Mouse (Mus musculus) neural tube, embryonic 11.5 days (tissue): ENCODE results near the gene Paxbp1. TPM values are rescaled to one million over a fixed set of nuclear protein-coding genes. Genes with fewer than 3 reads are reported as not detected.

Experiments used
- ATAC-seq: fragments of 200-750 bp; cut with Nextera tagmentation; 2 replicates; pipeline ENCODE4 v1.8.0; 2017; ENCODE audit warnings: moderate number of reproducible peaks, mild to moderate bottlenecking, moderate TSS enrichment, moderate library complexity; ENCODE audit not compliant: insufficient read depth, low FRiP score, low TSS enrichment
- DNase-seq: peaks from one replicate; pipeline ENCODE4 v3.0.0-alpha.2; 2015; ENCODE audit warnings: low spot score
- H3K27ac ChIP-seq: fragments of 300-500 bp; sonication (generic); 2 replicates; pipeline ENCODE4 v1.5.1; 2014; ENCODE audit warnings: low read depth, mild to moderate bottlenecking, low read length
- H3K27me3 ChIP-seq: fragments of 300-500 bp; sonication (generic); 2 replicates; pipeline ENCODE4 v1.6.1; 2014; ENCODE audit warnings: mild to moderate bottlenecking, low read length, mixed read lengths; ENCODE audit not compliant: control insufficient read depth, insufficient read depth
- H3K36me3 ChIP-seq: fragments of 300-500 bp; sonication (generic); 2 replicates; pipeline ENCODE4 v1.6.1; 2014; ENCODE audit warnings: mild to moderate bottlenecking, low read length, moderate library complexity, mixed read lengths; ENCODE audit not compliant: control insufficient read depth, insufficient read depth
- H3K4me1 ChIP-seq: fragments of 300-500 bp; sonication (generic); 2 replicates; pipeline ENCODE4 v1.6.1; 2014; ENCODE audit warnings: low read length, mixed read lengths; ENCODE audit not compliant: control insufficient read depth, insufficient read depth
- H3K4me2 ChIP-seq: fragments of 300-500 bp; sonication (generic); 2 replicates; pipeline ENCODE4 v1.6.1; 2014; ENCODE audit warnings: low read depth, mild to moderate bottlenecking, moderate library complexity
- H3K4me3 ChIP-seq: fragments of 300-500 bp; sonication (generic); 2 replicates; pipeline ENCODE4 v1.5.1; 2014; ENCODE audit warnings: low read depth, low read length
- H3K9ac ChIP-seq: fragments of 300-500 bp; sonication (generic); 2 replicates; pipeline ENCODE4 v1.6.1; 2014; ENCODE audit warnings: mild to moderate bottlenecking, low read length
- H3K9me3 ChIP-seq: fragments of 300-500 bp; sonication (generic); 2 replicates; pipeline ENCODE4 v1.6.1; 2016; ENCODE audit warnings: low read length; ENCODE audit not compliant: control insufficient read depth
- WGBS: fragments of 180-500 bp; shearing (Covaris S2); extraction: QIAGEN DNeasy Blood & Tissue Kit; methylation state at CpG from one replicate; pipeline ENCODE4 v1.1.7; 2014; 5-methylcytosine and 5-hydroxymethylcytosine counted together
- polyA plus RNA-seq: library from polyadenylated mRNA; unstranded; fragments of >200 nt; fragmentation: Nextera tagmentation; extraction: Ambion mirVana; gene quantifications from 2 replicates; pipeline ENCODE4 v1.2.1, GENCODE M21; 2014

The Paxbp1 gene
- polyA plus RNA-seq, 1 experiment from 2014 or later: 83.5 TPM

- Histone ChIP-seq H3K9ac (no peak overlapping the region), H3K4me3 (no peak overlapping the region), H3K27me3 (no peaks in the 10 kb centered on the region), H3K36me3 (no peaks in the 10 kb centered on the region), H3K27ac (no peak overlapping the region), H3K4me2 (no peak overlapping the region), H3K9me3 (no peaks in the 10 kb centered on the region), H3K4me1 (no peaks in the 10 kb centered on the region)
- DNase-seq (no peak), ATAC-seq (no peak)
- WGBS: 80% methylated on average over 6 of the region's 6 CpGs
Observed at GRCm38 (mm10) chr16:91057741-91058140, 13.4 kb upstream of the Paxbp1 start.

GRCm38 (mm10) chr16:91057261-91057660, 12.9 kb upstream of the Paxbp1 start:
- Histone ChIP-seq H3K27me3 (no peaks in the 10 kb centered on the region), H3K4me1 (no peaks in the 10 kb centered on the region), H3K36me3 (no peaks in the 10 kb centered on the region), H3K4me3 (no peak overlapping the region), H3K27ac (no peak overlapping the region), H3K4me2 (no peak overlapping the region), H3K9ac (no peak overlapping the region), H3K9me3 (no peaks in the 10 kb centered on the region)
- DNase-seq (no peak), ATAC-seq (no peak)
- WGBS: 91% methylated on average over 4 of the region's 4 CpGs

DNA sequence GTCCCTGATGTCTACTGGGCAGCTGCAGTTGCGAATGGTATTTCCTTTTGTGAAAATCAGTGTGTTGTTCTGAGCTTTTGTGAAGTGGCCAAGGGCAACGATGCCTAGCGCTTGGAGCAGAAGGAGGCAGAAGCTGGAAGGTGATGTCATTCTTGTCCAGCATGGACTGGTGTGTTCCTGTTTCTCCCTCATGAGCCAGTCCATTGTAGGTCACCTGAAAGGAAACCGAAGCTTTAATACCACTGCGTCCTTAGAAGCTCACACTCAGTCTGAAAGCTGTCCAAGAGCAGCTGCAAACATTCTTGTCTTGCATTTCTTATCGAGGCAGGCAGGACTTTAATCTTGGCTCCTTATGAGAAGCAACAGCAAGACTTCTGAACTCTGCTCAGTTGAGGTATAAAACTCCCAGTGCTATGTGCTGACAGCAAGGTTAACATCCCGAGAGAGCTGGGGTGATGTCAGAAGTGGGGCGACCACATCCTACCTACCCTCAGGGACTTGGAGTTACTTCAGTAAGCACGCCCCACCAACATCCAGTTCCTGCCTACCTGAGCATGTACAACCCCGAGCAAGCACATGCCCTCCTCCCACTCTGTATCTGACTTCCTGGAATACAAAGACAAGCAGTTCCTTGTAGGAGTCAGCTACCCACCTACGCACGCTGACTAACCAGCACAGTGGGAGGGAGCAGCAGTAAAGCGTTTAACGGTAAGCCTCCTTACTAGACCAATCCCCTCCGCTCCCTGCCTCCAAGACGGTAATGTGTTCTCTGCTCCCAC, 11.9 kb upstream of the Paxbp1 start:
- Histone ChIP-seq H3K4me2 (no peak overlapping the region), H3K27ac (no peak overlapping the region), H3K4me1 (no peaks in the 10 kb centered on the region), H3K9me3 (no peaks in the 10 kb centered on the region), H3K9ac (no peak overlapping the region), H3K27me3 (no peaks in the 10 kb centered on the region), H3K4me3 (no peak overlapping the region), H3K36me3 (no peaks in the 10 kb centered on the region)
- no peak for DNase-seq
- no peak for ATAC-seq
- WGBS: 56% methylated on average over 16 of the region's 16 CpGs

GRCm38 (mm10) chr16:91055150-91055549, 10.8 kb upstream of the Paxbp1 start:
- 82% methylated on average over 5 of the region's 5 CpGs for WGBS
- no peak overlapping the region for H3K27ac ChIP-seq
- H3K27me3 ChIP-seq: no peaks in the 10 kb centered on the region
- H3K9me3 ChIP-seq: no peaks in the 10 kb centered on the region
- no peaks in the 10 kb centered on the region for H3K36me3 ChIP-seq
- H3K4me2 ChIP-seq: no peak overlapping the region
- ATAC-seq (no peak), DNase-seq (no peak)
- H3K9ac ChIP-seq: no peak overlapping the region
- H3K4me3 ChIP-seq: no peak overlapping the region
- no peaks in the 10 kb centered on the region for H3K4me1 ChIP-seq

DNA sequence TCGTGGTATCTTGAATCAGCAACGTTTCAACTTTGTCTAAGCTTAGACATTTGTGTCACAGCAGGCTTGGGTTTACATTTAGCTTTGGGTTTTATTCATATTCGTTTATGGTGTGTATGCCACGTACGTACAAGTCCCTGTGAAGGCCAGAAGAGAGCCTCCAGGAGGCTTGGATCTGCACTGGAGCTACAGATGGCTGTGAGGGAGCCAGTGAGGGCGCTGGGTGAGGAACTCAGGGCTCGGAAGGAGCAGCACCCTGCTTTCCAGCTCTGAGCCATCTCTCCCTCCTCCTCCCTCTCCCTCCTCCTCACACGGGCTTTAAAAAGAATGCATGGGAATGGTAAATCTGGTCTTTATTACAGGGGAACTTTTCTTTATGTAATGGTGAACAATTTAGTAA, 9.3 kb upstream of the Paxbp1 start:
- H3K4me1 ChIP-seq: no peaks in the 10 kb centered on the region
- 66% methylated on average over 8 of the region's 8 CpGs for WGBS
- H3K27me3 ChIP-seq: no peaks in the 10 kb centered on the region
- no peak overlapping the region for H3K9ac ChIP-seq
- H3K9me3 ChIP-seq: no peaks in the 10 kb centered on the region
- H3K36me3 ChIP-seq: no peaks in the 10 kb centered on the region
- ATAC-seq: no peak
- no peak overlapping the region for H3K27ac ChIP-seq
- H3K4me2 ChIP-seq: no peak overlapping the region
- no peak for DNase-seq
- H3K4me3 ChIP-seq: no peak overlapping the region

- Histone ChIP-seq H3K27ac (no peak overlapping the region), H3K9me3 (no peaks in the 10 kb centered on the region), H3K9ac (no peak overlapping the region), H3K4me1 (peaks cover 6% of the 10 kb centered on the region), H3K4me2 (no peak overlapping the region), H3K27me3 (no peaks in the 10 kb centered on the region), H3K4me3 (no peak overlapping the region), H3K36me3 (no peaks in the 10 kb centered on the region)
- peak; percentile 56 for DNase-seq
- WGBS: 64% methylated on average over 8 of the region's 8 CpGs
- ATAC-seq: no peak
Observed at GRCm38 (mm10) chr16:91045511-91045910, 1.2 kb upstream of the Paxbp1 start.

DNA sequence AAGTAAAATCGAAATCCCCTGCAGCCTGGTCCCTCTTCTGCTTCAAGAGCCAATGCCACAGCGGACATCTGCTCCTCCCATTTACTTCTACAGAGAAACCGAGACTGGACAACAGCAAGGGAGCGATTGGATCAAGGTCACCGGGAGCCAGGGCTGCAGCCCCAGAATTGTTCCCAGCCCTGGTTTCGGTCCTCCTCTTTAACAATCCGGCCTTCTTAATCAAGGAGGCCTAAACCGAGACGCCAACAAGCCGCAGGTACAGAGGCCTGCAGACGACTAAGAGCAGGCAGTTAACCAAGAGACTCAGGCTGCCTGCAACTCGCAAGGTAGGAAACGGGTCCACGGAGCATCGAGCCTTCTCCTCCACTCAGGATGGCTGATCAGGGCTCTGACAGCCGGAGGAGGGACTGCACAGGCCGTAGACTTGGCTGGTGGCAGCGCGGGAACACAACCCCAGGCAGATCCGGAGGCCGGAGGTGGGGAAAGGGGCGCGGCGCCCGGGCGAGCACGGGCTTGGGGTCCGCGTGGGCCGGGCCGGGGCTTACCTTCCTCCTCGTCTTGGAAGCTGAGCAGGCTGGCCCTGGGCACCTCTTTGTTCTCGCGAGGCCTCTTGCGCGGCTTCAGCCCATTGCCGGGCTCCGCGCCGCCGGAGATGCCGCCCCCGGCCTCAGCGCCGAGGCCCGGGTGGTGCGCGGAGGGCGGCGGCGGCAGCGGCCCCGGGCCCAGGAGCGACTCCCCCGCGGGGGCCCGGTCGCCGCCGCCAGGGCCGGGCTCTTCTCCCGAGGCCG, 688 bp downstream of the Paxbp1 start:
- ATAC-seq: peak; percentile 67

DNA sequence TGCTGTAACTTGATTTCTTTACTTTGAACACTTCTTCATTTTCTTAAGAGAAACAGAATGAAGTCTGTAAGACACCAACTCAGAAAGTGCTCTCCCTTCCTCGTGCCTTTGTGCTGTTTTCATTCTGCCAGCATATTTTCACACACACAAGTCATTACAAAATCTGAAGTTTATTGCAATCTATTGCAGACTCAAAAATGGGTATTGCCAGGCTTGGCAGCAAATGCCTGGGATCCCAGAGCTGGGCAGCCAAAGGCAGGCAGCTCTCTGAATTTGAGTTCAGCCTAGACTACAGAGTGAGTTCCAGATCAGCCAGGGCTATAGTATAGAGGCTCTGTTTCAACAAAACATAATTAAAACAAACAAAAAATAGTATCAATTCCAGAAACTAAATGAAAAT, 1.7 kb downstream of the Paxbp1 start:
- no peak overlapping the region; the same call in 1 of the 2 replicates for H3K9ac ChIP-seq
- no peak for ATAC-seq

More for the DNA sequence above, 688 bp downstream of the Paxbp1 start:
- H3K9me3 ChIP-seq: no peaks in the 10 kb centered on the region
- H3K4me2 ChIP-seq: peak overlapping the region; percentile 51
- DNase-seq: peak; percentile 72
- H3K27ac ChIP-seq: peak overlapping the region; percentile 95
- H3K27me3 ChIP-seq: no peaks in the 10 kb centered on the region
- peak overlapping the region; percentile 98 for H3K9ac ChIP-seq
- peaks cover 6% of the 10 kb centered on the region for H3K4me1 ChIP-seq
- H3K36me3 ChIP-seq: no peaks in the 10 kb centered on the region
- under 1% methylated on average over 26 of the region's 63 CpGs for WGBS
- peak overlapping the region; percentile 77 for H3K4me3 ChIP-seq

More for the DNA sequence above, 1.7 kb downstream of the Paxbp1 start:
- no peaks in the 10 kb centered on the region for H3K36me3 ChIP-seq
- no peaks in the 10 kb centered on the region for H3K27me3 ChIP-seq
- H3K27ac ChIP-seq: no peak overlapping the region
- H3K4me1 ChIP-seq: peaks cover 6% of the 10 kb centered on the region
- peak overlapping the region; percentile 77 for H3K4me3 ChIP-seq
- H3K4me2 ChIP-seq: peak overlapping the region; percentile 51
- no peaks in the 10 kb centered on the region for H3K9me3 ChIP-seq
- no peak for DNase-seq
- WGBS: 85% methylated on average over 1 of the region's 1 CpGs
